Mouse (Mus musculus) brain, adult 2 months (tissue): Measurements from ENCODE around the gene Stim2.

Experiments
- DNase-seq: peaks from one replicate; pipeline ENCODE4 v3.0.0; 2011; ENCODE audit warnings: low read depth, low spot score

Stim2 gene

GRCm38 (mm10) chr5:53994576-53994975 lies 3.7 kb upstream of the Stim2 start:
- no peak for DNase-seq

GRCm38 (mm10) chr5:53995316-53995715 lies 3.0 kb upstream of the Stim2 start:
- DNase-seq, result peak; percentile 94

- no peak for DNase-seq
These were observed 1.5 kb upstream of the Stim2 start for GRCm38 (mm10) chr5:53996822-53997221.

- DNase-seq, result peak; percentile 75
These were observed 603 bp downstream of the Stim2 start for GRCm38 (mm10) chr5:53998743-53999460.

GRCm38 (mm10) chr5:53999461-53999770 lies 1.1 kb downstream of the Stim2 start:
- no peak for DNase-seq

GRCm38 (mm10) chr5:53999831-54000230 lies 1.5 kb downstream of the Stim2 start:
- peak; percentile 38 for DNase-seq

- no peak for DNase-seq
These were observed 2.7 kb downstream of the Stim2 start for GRCm38 (mm10) chr5:54001021-54001420.

GRCm38 (mm10) chr5:54005111-54005864 lies 7.0 kb downstream of the Stim2 start:
- no peak for DNase-seq

- DNase-seq, result no peak
These were observed 7.5 kb downstream of the Stim2 start for GRCm38 (mm10) chr5:54005865-54006225.

GRCm38 (mm10) chr5:54006845-54007244 lies 8.5 kb downstream of the Stim2 start:
- no peak for DNase-seq

- DNase-seq, result peak; percentile 26
These were observed 9.3 kb downstream of the Stim2 start for GRCm38 (mm10) chr5:54007617-54008016.

- DNase-seq, result no peak
These were observed 15.0 kb downstream of the Stim2 start for GRCm38 (mm10) chr5:54013271-54013670.

GRCm38 (mm10) chr5:54017143-54017542 lies 18.8 kb downstream of the Stim2 start:
- DNase-seq, result no peak

GRCm38 (mm10) chr5:54018856-54019255 lies 20.6 kb downstream of the Stim2 start:
- no peak for DNase-seq

- DNase-seq, result no peak
These were observed 21.2 kb downstream of the Stim2 start for GRCm38 (mm10) chr5:54019546-54019945.

GRCm38 (mm10) chr5:54024610-54025009 lies 26.3 kb downstream of the Stim2 start:
- DNase-seq, result no peak

GRCm38 (mm10) chr5:54025630-54026029 lies 27.3 kb downstream of the Stim2 start:
- DNase-seq, result no peak

GRCm38 (mm10) chr5:54033217-54033616 lies 34.9 kb downstream of the Stim2 start:
- DNase-seq, result no peak

GRCm38 (mm10) chr5:54034680-54035079 lies 36.4 kb downstream of the Stim2 start:
- no peak for DNase-seq

- DNase-seq, result no peak
These were observed 40.3 kb downstream of the Stim2 start for GRCm38 (mm10) chr5:54038615-54039014.

GRCm38 (mm10) chr5:54040527-54040926 lies 42.2 kb downstream of the Stim2 start:
- DNase-seq, result no peak

- no peak for DNase-seq
These were observed 43.7 kb downstream of the Stim2 start for GRCm38 (mm10) chr5:54042013-54042412.

GRCm38 (mm10) chr5:54045523-54045922 lies 47.2 kb downstream of the Stim2 start:
- no peak for DNase-seq
